Mouse (Mus musculus): ENCODE results near the gene Col6a6. TPM values are rescaled to one million over a fixed set of nuclear protein-coding genes. Genes with fewer than 3 reads are reported as not detected.
"Not testable (repeated sequence)": the region's sequence is repeated elsewhere in the genome, so short reads cannot be mapped to it uniquely, and the experiment has no call there.

Col6a6 gene
- total RNA-seq, 2 experiments from 2014 or later, result 1.6 to 3.3 TPM

DNA sequence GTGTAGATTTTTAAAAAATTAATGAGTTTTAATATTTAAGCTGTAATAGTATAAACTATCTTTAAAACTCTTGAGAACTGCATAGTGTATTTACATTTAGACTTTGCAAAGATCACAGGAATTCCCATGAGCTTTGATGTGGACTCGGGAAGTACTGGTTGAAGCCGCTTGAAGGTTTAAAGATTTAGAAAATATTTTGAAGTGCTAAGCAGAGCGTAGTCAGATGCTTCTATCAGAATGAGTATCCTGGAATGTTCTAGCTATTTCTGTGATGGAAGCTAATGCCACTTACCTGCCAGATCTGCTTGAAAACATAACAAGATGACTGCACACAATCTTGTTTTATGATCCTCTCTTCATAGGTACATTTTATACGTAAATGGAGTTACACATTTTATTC, 157.0 kb downstream of the Col6a6 start:
- DNase-seq, result no peak

DNA sequence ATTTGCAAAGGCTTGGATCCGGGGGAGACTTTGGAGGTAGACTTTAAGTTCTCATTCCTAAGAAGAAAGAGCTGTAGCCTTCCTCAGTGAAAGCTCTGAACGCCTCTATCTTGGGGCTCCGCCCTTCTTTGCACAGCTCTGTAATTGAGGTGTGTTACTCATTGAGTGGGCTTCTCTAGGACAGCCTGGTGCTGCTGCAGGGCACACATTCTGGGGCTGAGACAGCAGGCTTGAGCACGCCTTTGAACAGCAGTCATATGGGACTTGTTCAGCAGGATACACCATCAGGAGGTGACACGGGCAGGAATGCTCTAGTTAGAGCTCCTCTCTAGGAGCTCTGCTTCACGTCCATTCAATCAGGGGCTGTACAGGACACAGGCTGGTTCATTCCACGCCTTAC, 162.7 kb downstream of the Col6a6 start:
- no peak for DNase-seq

DNA sequence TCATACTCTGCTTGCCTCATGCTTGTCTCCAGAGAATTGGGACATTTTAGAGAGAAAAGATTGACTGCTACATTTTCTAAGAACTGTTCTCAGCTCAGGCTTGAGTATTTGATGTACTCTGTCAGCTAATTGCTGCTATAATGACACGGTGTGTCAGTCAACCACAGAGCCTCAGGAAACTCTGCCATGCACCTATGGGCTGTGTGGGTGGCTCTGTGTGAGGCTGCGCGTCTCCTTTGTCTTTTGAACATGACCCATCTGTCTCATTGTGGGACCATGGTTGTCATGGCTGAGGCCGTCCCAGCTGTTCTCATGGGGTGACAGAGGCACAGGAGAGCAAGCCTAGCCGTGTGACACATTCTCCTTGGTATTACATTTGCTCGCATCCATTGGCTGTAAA, 168.1 kb downstream of the Col6a6 start:
- no peak for DNase-seq

DNA sequence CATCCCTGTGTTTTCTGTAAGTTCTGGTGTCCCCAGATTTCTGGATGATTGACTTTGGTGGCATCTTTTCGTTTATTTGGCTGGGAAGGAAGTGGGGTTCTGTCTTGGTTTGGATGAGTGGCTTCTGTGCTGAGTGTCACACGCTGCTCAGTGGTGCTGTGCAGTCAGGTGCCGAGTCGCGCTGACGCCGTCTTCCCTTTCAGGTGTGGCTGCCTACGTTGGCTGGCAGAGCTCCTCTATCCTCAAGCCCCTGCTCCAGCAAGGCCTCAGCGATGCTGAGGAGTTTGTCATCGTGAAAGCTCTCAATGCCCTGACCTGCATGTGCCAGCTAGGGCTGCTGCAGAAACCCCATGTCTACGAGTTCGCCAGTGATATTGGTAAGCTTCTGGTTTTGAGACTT, 169.7 kb downstream of the Col6a6 start:
- no peak for DNase-seq

DNA sequence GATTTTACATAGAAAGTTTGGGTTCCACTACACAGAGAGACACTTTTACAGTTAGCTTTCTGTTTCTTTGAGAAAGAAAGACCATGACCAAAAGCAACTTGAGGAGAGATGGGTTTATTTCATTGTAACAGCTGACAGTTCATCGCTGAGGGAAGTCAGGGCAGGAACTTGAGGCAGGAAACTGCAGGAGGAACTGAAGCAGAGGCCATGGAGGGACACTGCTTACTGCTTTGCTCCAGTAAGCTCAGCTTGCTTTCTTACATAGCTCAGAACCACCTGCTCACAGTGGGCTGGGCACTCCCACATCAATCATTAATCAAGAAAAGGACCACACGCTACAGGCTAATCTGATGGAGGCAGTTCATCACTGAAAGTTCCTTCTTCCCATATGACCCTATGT, 171.8 kb downstream of the Col6a6 start:
- DNase-seq, result no peak

DNA sequence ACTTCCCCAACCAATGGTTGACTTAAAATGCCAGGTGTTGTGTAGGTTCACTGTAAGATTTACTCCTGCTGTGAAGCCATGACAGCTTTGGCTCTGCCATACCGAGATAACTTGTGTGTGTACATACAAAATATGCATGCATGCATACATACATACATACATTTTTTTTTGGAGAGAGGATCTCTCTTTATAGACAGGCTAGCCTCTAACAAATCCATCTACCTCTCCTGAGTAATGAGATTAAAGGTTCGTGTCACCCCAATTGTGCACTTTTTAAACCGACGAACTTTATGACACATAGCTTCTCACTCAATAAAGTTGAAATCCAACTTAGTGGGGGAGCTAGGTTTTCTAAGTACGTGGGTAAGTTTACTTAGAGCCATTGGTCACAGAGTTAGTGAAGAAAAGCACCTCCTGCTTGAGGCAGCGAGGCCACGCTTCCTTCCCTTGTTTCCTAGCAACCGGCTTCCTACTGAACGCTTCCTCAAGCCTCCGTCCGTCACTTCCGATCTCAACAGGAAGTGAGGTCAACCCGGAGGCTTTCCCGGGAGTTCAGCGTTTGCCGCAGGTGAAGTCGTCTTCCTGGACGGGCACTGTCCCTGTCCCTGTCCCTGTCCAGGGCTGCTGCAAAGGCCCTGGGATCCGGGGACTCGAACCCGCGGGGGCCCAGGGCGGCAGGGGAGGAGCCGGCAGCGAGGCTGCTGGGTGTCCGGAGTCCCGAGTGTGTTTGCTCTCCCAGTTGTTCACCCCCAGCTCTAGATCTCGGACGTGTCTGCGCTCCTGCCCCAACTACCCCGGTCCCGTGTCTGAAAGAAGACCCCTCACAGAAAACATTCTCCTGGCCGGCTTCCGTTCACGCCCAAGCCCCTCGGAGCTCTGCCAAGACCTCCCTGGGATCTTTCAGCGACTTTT, 185.2 kb downstream of the Col6a6 start, which contains the start of gene Pik3r4:
Gene Pik3r4, plus strand, starts transcription at position 519 of the 912 bp plus-strand sequence.
- peak; percentile 89 for DNase-seq

DNA sequence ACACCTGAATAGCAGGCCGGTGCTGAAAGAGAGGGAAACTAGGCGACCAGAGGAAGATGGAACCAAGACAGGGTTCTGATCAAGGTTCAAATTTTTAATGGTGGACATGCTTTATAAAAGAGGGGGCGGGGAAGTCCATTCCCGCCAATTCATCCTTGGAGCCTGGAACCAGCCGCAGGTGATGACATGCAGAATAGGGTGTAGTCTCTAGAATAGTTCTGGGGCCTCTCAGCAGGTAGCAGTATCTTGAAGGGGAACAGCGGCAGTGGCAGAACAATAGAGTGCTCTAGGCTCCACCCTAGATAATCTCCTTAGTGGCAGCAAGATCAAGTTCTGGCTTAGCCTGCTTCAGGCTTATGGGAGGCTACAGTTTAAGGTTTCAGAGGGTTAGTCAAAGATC, 186.6 kb downstream of the Col6a6 start:
- not testable (repeated sequence) for DNase-seq

Other genes starting within 250 kb of the Col6a6 start
- gene Pik3r4, start 185.2 kb downstream of the Col6a6 start, total RNA-seq (2021), result 10 to 100 TPM; 31.4 to 36.8 TPM
- 1 to 10 TPM; 3.3 to 6.9 TPM for gene Col6a5, start 132.5 kb upstream of the Col6a6 start, total RNA-seq (2021)

All from adrenal gland, postnatal 36 days (tissue).